Mouse (Mus musculus): ENCODE results near the gene Agap2. TPM values are rescaled to one million over a fixed set of nuclear protein-coding genes. Genes with fewer than 3 reads are reported as not detected.
"Not testable (repeated sequence)": the region's sequence is repeated elsewhere in the genome, so short reads cannot be mapped to it uniquely, and the experiment has no call there.

Agap2 gene
- polyA plus RNA-seq, 1 experiment: 0.48 TPM

DNA sequence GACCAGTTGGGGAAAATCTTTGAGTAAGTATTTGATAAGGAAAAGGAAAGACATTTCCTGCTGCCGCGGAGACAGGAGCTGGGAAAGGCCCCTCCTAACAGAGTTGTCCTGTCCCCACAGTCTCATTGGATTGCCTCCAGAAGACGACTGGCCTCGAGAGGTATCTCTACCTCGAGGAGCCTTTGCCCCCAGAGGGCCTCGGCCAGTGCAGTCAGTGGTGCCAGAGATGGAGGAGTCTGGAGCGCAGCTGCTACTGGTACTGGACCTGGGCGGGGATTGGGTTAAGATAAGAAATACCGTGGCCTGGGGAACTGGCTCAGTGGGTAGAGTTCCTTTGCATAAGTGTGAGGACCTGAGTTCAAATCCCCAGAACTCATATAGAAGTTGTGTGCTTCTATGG lies 9.1 kb upstream of the Agap2 start:
- no peak overlapping the region for H3K4me3 ChIP-seq (ENCODE audit: insufficient read depth, low read depth, low read length)
- no peak overlapping the region for H3K27ac ChIP-seq (replicated peaks; ENCODE audit: low read depth, low read length)
- H3K4me1 ChIP-seq (ENCODE audit: control insufficient read depth, insufficient read depth, insufficient read length, low read length): 0 out of 2 replicates have a peak, but pooled peaks cover 3% of the 10 kb centered on the region

DNA sequence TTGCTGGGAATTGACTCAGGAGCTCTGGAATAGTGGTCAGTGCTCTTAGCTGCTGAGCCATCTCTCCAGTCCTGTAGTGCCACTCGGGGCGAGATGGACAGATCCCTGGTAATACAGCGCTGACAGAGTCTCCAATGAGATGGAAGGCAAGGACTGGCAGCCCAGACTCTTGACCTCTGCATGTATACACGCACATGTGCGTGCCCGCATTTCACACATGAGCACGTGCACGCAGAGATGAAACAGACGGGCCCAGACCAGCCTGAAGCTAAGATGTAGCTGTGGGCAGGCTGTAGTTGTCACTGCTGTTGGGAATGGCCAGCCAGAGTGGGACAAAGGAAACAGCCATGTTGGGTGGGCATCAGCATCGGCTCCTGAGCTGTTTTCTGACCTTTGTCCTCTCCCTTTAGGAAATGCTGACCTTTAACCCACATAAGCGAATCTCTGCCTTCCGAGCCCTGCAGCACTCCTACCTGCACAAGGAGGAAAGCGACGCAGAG lies 8.5 kb upstream of the Agap2 start:
- Histone ChIP-seq H3K27ac (replicated peaks; ENCODE audit: low read depth, low read length) (no peak overlapping the region), H3K4me1 (ENCODE audit: control insufficient read depth, insufficient read depth, insufficient read length, low read length) (0 out of 2 replicates have a peak, but pooled peaks cover 3% of the 10 kb centered on the region), H3K4me3 (ENCODE audit: insufficient read depth, low read depth, low read length) (no peak overlapping the region)

DNA sequence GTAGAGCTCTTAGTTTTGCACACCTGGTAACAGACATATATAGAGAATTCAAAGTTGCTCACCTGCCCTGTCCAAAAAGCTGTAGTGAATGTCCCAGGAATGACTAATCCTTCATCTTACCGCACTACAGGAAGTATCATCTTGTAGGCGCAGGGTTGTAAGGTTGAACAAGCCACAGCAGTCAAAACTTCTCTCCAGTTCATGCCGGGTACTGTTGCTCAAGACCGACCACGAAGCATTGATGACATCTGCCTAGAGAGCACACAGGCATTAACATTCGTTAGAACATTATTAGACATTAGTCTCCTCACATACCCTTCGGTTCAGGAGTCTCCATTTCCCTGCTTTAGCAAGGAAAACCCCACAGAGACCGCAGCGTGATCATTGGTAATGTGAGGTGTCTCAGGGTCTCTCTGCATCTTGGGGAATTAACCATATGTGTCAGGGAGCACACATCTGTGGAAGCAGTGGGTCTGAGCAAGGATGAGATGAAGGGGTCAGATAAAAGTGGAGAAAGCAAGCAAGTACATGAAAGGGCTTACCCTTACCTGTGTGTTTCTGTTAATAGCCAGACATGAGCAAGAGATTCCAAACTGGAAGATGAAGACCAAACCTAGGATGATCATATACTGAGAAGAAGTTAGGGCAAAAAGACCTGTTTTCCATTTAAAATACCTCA lies 6.6 kb upstream of the Agap2 start:
- Histone ChIP-seq H3K27ac (replicated peaks; ENCODE audit: low read depth, low read length) (no peak overlapping the region), H3K4me3 (ENCODE audit: insufficient read depth, low read depth, low read length) (peak overlapping the region; percentile 84; the same call in 1 of the 2 replicates), H3K4me1 (ENCODE audit: control insufficient read depth, insufficient read depth, insufficient read length, low read length) (0 out of 2 replicates have a peak, but pooled peaks cover 3% of the 10 kb centered on the region)

DNA sequence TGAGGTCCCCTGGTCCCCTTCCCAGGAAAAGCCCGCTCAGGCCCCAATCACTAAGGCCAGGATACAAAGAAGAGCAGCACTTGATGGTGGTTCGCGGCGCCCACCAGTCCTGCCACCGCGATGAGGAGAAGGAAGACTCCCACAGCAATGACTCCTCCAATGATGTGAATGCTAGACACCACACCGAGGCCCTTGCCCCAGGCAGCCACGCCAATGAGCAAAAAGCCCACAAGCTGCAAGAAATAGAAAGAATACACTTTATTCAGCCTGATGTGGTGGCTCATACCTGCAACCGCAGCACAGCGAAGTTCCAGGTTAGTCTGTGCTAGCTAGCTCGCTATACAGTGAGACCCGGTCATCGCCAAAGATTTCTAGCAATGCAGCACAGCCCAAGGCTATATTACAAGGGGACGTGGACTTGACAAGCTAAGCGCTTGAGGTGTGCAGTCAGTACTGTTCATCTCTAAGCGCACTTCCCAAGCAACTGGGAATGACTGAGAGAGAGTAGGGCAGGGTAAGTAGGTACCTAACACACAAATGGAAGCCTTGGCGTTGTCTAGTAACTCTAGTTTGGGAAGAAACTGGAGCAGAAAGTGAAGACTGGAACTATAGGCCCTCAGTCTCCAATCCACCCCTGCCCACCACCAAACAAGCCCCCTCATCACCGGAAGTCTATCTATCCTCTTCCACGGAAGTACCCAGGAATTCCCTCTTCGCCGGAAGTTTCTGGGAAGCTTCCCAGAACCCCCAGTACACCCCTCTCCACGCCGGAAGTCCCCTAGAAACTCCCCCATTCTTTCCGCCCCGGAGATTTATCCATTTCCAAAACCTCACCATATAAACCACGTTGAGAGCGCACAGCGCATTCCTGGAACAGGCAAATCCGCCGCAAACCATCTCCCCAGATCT lies 5.5 kb upstream of the Agap2 start:
- Histone ChIP-seq H3K4me3 (ENCODE audit: insufficient read depth, low read depth, low read length) (peak overlapping the region; percentile 84), H3K4me1 (ENCODE audit: control insufficient read depth, insufficient read depth, insufficient read length, low read length) (no peaks in the 10 kb centered on the region), H3K27ac (replicated peaks; ENCODE audit: low read depth, low read length) (peak overlapping the region; percentile 75)

DNA sequence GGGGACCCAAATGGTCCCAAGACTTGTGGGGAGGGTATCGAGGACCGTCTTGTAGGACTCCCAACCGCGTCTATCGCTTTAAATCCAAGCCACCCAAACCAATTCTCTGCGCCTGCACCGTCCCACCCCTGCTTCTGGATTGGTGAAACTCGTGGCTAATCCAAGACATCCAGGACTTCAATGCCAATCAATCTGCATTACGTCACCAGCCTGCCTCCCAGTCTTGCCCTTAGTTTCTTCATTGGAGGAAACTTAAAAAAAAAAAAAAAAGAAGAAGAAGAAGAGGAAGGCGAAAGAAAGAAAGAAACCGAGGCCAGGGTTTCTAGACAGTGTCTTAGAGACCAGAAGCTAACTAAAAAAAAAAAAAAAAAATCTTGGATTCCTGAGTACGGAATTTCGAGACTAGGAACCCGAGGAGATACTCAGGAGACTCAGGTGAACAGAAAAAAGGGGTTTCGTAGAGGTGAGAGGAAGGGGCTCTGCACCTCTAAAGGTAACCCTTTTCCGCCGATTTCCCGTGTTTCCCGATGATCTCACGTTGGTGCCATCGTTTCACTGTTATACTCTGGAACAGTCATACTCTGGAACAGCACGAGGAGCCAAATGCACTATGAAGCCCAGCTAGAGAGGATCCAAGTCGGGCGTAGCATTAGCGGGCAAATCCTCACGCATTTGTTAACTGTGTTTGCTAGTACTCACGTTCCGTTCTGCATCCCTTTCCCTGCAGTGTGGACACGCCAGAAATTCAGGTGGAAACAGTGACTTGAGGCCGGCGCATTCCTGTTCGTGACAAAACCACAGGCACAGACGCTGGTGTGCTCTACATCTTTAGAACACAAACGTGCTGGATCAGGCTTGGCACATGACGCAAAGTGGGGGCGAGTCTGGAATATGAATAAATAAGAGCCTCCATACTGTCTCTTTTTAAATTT lies 4.6 kb upstream of the Agap2 start, which contains the start of gene Tspan31:
Tspan31 (minus strand) TSS at position 75 of the 932 bp plus-strand sequence.
- peak within 1 kb of the TSS; percentile 84 for H3K4me3 ChIP-seq (ENCODE audit: insufficient read depth, low read depth, low read length)
- H3K27ac ChIP-seq (replicated peaks; ENCODE audit: low read depth, low read length): peak within 1 kb of the TSS; percentile 75
- no peaks in the 10 kb centered on the region for H3K4me1 ChIP-seq (ENCODE audit: control insufficient read depth, insufficient read depth, insufficient read length, low read length)

DNA sequence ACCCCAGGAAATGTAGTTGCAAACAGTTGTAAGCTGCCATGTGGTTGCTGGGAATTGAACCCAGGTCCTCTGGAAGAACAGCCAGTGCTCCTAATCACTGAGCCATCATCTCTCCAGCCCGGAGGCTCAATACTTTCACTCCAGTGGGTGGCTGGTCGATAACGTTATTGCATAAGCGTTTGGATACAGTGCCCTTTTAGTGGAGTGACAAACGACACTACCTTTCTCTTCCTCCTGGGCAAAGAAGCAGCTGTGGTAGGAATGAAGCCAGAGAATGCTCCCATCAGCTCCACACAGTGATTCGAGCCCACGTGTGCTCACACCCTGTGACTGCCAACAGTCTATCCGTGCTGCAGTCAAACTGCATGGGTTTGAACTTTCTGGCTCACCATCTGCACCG lies 3.9 kb upstream of the Agap2 start:
- Histone ChIP-seq H3K4me1 (ENCODE audit: control insufficient read depth, insufficient read depth, insufficient read length, low read length) (no peaks in the 10 kb centered on the region), H3K4me3 (ENCODE audit: insufficient read depth, low read depth, low read length) (peak overlapping the region; percentile 7), H3K27ac (replicated peaks; ENCODE audit: low read depth, low read length) (no peak overlapping the region)

DNA sequence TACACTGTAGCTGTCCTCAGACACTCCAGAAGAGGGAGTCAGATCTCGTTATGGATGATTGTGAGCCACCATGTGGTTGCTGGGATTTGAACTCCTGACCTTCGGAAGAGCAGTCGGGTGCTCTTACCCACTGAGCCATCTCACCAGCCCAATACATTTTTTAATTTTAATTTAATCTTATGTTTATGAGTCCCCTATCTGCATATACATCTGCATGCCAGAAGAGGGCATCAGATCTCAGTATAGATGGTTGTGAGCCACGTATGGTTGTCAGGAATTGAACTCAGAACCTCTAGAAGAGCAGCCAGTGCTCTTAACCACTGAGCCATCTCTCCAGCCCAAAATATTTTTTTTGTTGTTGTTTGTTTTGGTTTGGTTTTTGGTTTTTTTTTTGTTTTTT lies 2.8 kb upstream of the Agap2 start:
- not testable (repeated sequence) for H3K27ac ChIP-seq (replicated peaks; ENCODE audit: low read depth, low read length); H3K4me1 ChIP-seq (ENCODE audit: control insufficient read depth, insufficient read depth, insufficient read length, low read length); H3K4me3 ChIP-seq (ENCODE audit: insufficient read depth, low read depth, low read length)

DNA sequence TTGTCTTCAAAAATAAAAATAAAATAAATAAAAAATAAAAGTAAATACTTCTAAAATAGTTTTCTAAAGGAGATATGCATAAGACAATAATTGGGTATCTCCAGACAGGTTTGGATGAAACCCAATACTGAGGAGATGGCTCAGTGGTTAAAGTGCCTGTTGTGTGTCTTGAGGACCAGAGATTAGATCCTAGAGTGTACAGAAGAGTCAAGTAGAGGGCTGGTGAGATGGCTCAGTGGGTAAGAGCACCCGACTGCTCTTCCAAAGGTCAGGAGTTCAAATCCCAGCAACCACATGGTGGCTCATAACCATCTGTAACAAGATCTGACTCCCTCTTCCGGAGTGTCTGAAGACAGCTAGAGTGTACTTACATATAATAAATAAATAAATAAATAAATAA lies 2.1 kb upstream of the Agap2 start:
- H3K27ac ChIP-seq (replicated peaks; ENCODE audit: low read depth, low read length); H3K4me3 ChIP-seq (ENCODE audit: insufficient read depth, low read depth, low read length); H3K4me1 ChIP-seq (ENCODE audit: control insufficient read depth, insufficient read depth, insufficient read length, low read length): not testable (repeated sequence)

DNA sequence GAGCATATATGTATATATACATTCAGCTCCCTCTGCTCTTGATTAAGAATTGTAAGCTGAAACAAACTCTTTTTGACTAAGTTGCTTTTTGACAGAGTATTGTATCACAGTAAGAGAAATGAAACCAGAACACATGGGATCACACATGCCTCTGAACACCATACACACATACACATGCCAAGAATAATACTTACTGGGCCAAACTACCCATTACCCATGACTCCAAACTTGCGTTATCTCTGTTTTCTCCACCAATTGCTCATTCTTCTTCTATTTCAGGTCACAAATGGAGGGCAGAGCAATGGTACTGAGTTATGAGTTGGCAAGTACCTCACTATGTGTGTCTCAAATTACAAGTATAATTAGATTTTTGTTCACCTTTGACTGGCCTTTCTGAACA lies 1.1 kb upstream of the Agap2 start:
- H3K27ac ChIP-seq (replicated peaks; ENCODE audit: low read depth, low read length): no peak overlapping the region
- no peaks in the 10 kb centered on the region for H3K4me1 ChIP-seq (ENCODE audit: control insufficient read depth, insufficient read depth, insufficient read length, low read length)
- no peak overlapping the region for H3K4me3 ChIP-seq (ENCODE audit: insufficient read depth, low read depth, low read length)

DNA sequence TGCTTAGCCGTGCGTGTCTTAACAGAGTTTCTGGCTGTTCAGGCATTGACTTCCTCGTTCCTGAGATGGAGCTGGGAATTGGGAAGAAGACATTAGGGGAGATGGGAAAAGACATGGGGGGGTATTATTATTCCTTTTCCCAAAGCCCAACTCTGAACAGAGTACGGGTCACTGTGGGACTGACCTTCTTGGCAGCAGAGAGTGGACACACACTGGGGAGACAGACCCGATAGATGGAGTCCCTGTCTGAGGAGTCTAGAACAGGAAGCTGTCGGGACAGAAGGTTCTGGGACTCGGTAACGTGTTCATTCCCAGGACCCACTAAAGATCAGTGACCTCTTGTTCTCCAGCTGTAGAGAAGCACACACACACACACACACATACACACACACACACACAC lies 567 bp downstream of the Agap2 start:
- Histone ChIP-seq H3K4me1 (ENCODE audit: control insufficient read depth, insufficient read depth, insufficient read length, low read length) (no peaks in the 10 kb centered on the region; the same call in 1 of the 2 replicates), H3K27ac (replicated peaks; ENCODE audit: low read depth, low read length) (no peak overlapping the region), H3K4me3 (ENCODE audit: insufficient read depth, low read depth, low read length) (peak overlapping the region; percentile 28; the same call in 1 of the 2 replicates)

DNA sequence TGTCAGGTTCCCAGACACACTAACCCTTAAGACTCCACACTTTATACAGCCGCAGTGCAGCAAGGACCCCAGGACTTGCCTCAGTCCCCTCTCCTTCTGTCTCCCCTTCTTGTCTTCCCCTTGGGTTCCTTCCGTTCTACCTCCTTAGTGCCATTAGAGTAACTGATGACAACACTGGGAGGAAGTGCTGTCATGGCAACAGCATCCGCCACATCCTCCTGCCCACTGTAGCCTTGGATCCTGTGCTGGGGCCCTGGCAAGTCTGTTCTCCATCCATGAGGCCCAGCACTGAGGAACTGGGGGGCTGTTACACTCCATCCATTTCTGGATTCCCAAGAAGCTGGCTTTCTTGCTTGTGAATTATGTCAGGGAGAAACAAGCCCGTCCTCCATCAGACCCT lies 998 bp downstream of the Agap2 start:
- Histone ChIP-seq H3K4me1 (ENCODE audit: control insufficient read depth, insufficient read depth, insufficient read length, low read length) (peaks cover 2% of the 10 kb centered on the region; the same call in 1 of the 2 replicates), H3K4me3 (ENCODE audit: insufficient read depth, low read depth, low read length) (no peak overlapping the region; the same call in 1 of the 2 replicates), H3K27ac (replicated peaks; ENCODE audit: low read depth, low read length) (0 out of 2 replicates have a peak overlapping the region, but pooled peaks have one; percentile 17)

DNA sequence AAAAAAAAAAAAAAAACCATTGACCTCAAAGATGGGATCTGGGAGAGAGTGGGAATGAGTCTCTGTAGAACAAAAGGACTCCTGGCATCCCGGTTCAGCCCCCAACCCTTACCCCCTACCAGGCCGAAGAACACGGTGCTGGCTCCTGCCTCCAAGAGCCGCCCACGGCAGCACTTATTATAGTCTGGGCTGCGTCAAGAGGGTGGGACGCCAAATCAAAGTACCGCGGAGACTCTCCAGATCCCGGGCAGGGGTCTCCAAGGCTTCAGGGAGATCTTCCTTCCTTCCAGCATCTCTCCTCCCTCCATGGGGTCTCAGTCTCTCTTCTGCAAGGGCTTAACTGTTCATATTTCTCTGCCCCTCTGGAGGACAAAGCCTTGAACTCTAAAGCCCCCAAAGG lies 2.4 kb downstream of the Agap2 start:
- Histone ChIP-seq H3K4me3 (ENCODE audit: insufficient read depth, low read depth, low read length) (no peak overlapping the region), H3K4me1 (ENCODE audit: control insufficient read depth, insufficient read depth, insufficient read length, low read length) (peaks cover 2% of the 10 kb centered on the region; the same call in 1 of the 2 replicates), H3K27ac (replicated peaks; ENCODE audit: low read depth, low read length) (no peak overlapping the region)

DNA sequence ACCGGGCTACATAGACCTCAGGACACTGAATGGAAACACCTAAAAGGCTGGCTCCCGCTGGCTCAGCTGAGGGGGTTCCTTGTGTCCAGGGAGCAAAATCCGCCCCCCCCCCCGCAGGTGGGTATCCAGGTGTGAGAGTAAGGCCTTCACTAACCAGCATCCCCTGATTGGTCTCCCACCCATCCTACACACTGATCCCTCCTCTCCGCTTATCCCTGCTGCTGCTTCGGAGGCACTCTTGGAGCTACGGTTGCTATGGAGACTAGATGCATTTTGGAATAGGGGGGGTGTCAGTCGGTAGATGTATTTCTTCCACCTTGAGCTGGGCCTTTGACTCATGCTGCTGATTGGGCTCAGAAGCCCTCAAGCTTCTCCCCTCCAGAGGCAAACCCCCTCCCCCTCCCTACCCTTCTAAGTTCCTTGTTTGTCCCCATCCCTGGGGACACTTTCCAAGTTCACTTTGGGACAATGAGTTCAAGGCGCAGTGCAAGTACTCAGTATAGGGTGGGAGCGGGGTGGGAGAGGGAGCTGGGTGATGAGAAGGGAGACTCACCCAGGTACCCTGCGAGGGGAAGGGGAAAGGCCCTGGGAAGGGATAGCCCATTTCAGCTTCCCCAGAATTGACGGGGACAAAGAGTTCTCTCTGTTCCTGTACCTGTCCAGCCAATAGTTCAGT lies 3.1 kb downstream of the Agap2 start:
- Histone ChIP-seq H3K4me3 (ENCODE audit: insufficient read depth, low read depth, low read length) (peak overlapping the region; percentile 31; the same call in 1 of the 2 replicates), H3K4me1 (ENCODE audit: control insufficient read depth, insufficient read depth, insufficient read length, low read length) (peaks cover 2% of the 10 kb centered on the region; the same call in 1 of the 2 replicates), H3K27ac (replicated peaks; ENCODE audit: low read depth, low read length) (no peak overlapping the region)

Measured in brown adipose tissue, adult 24 weeks (tissue).